Comparison of ENCODE assay signal across 10 mouse cellular contexts in genomic region chr13:72958616-72959518, GRCm38 (mm10).
DNase-seq lines count a peak whose midpoint lies in the region; ATAC-seq lines count a peak whose summit lies in the region.
"Had no signal": no experiment of that assay in that cellular context is flagged by ENCODE, and none has a peak within 500 bp of the region (broad histone marks: within the 10 kb centered on the region; RNA-seq: fewer than 3 reads in every experiment).

No protein-coding gene starts in this region.

- H3K4me1 ChIP-seq in limb, embryonic 11.5 days (ENCODE audit: control insufficient read depth, insufficient read depth, low read length) = no peaks in the 10 kb centered on the region
- peaks cover 8% of the 10 kb centered on the region for H3K4me1 ChIP-seq in limb, embryonic 10.5 days
- peaks cover 14% of the 10 kb centered on the region for H3K4me1 ChIP-seq in forebrain, embryonic 15.5 days
- no peaks in the 10 kb centered on the region for H3K4me1 ChIP-seq in stomach, embryonic 14.5 days (ENCODE audit: control insufficient read depth, insufficient read depth, low read length)
- H3K4me1 ChIP-seq: limb, embryonic 13.5 days had no signal

- peak; percentile 24 for DNase-seq in limb, embryonic 11.5 days (ENCODE audit: low spot score)
- DNase-seq in limb, embryonic 10.5 days (ENCODE audit: low spot score) = no peak
- peak; percentile 12 for DNase-seq in mesoderm, embryonic 11.5 days (ENCODE audit: low read depth, low spot score)
- no peak for DNase-seq in lung, postnatal 10 days
- DNase-seq: gastrocnemius, postnatal 36 days; right cerebral cortex, postnatal 25 days had no signal

- ATAC-seq in limb, embryonic 11.5 days (ENCODE audit: insufficient number of reproducible peaks, low FRiP score, low TSS enrichment, low read depth) = no peak
- ATAC-seq in forebrain, embryonic 15.5 days (replicated peaks) = peak; percentile 86
- ATAC-seq in stomach, embryonic 14.5 days (ENCODE audit: insufficient number of reproducible peaks, insufficient read depth, low FRiP score, low read depth) = peak; percentile 67
- no peak for ATAC-seq in monocyte, adult 5-6 weeks (replicated peaks; ENCODE audit: insufficient number of reproducible peaks, low FRiP score, low TSS enrichment, poor library complexity, severe bottlenecking)

- H3K27me3 ChIP-seq in limb, embryonic 11.5 days (ENCODE audit: control insufficient read depth, insufficient read depth, low read length) = no peaks in the 10 kb centered on the region
- peaks cover 26% of the 10 kb centered on the region for H3K27me3 ChIP-seq in limb, embryonic 10.5 days (ENCODE audit: low read depth, poor library complexity, severe bottlenecking)
- H3K27me3 ChIP-seq in forebrain, embryonic 15.5 days = no peaks in the 10 kb centered on the region
- no peaks in the 10 kb centered on the region for H3K27me3 ChIP-seq in stomach, embryonic 14.5 days (ENCODE audit: control insufficient read depth, insufficient read depth, low read length)

- H3K9ac ChIP-seq in limb, embryonic 11.5 days (ENCODE audit: low read length) = no peak overlapping the region
- 0 out of 2 replicates have a peak overlapping the region, but pooled peaks have one; percentile 8 for H3K9ac ChIP-seq in forebrain, embryonic 15.5 days (replicated peaks)
- H3K9ac ChIP-seq in stomach, embryonic 14.5 days (replicated peaks; ENCODE audit: low read depth, low read length) = no peak overlapping the region
- H3K9ac ChIP-seq: limb, embryonic 13.5 days had no signal

- 19% methylated on average over 15 of the region's 15 CpGs for WGBS in limb, embryonic 11.5 days
- 23% methylated on average over 15 of the region's 15 CpGs for WGBS in limb, embryonic 10.5 days
- 5% methylated on average over 15 of the region's 15 CpGs for WGBS in forebrain, embryonic 15.5 days
- 28% methylated on average over 15 of the region's 15 CpGs for WGBS in stomach, embryonic 14.5 days

- no peak overlapping the region for H3K4me3 ChIP-seq in limb, embryonic 11.5 days (ENCODE audit: low read depth, low read length)
- no peak overlapping the region for H3K4me3 ChIP-seq in limb, embryonic 10.5 days
- H3K4me3 ChIP-seq in forebrain, embryonic 15.5 days = no peak overlapping the region
- no peak overlapping the region for H3K4me3 ChIP-seq in stomach, embryonic 14.5 days (ENCODE audit: low read depth, low read length)
- H3K4me3 ChIP-seq: limb, embryonic 13.5 days had no signal

- no peaks in the 10 kb centered on the region for H3K36me3 ChIP-seq in limb, embryonic 11.5 days (ENCODE audit: control insufficient read depth, insufficient read depth, low read length)
- H3K36me3 ChIP-seq in limb, embryonic 10.5 days = no peaks in the 10 kb centered on the region
- no peaks in the 10 kb centered on the region for H3K36me3 ChIP-seq in forebrain, embryonic 15.5 days
- H3K36me3 ChIP-seq in stomach, embryonic 14.5 days (ENCODE audit: control insufficient read depth, insufficient read depth, low read length) = no peaks in the 10 kb centered on the region
- H3K36me3 ChIP-seq: limb, embryonic 13.5 days had no signal

- H3K27ac ChIP-seq in limb, embryonic 11.5 days (replicated peaks; ENCODE audit: low read depth, low read length) = no peak overlapping the region
- H3K27ac ChIP-seq in limb, embryonic 10.5 days = no peak overlapping the region; the same call in 1 of the 2 replicates
- no peak overlapping the region for H3K27ac ChIP-seq in forebrain, embryonic 15.5 days (replicated peaks)
- no peak overlapping the region for H3K27ac ChIP-seq in stomach, embryonic 14.5 days (ENCODE audit: low read length)
- H3K27ac ChIP-seq: limb, embryonic 13.5 days had no signal

- no peaks in the 10 kb centered on the region for H3K9me3 ChIP-seq in limb, embryonic 11.5 days (ENCODE audit: control insufficient read depth, low read length)
- no peaks in the 10 kb centered on the region for H3K9me3 ChIP-seq in limb, embryonic 10.5 days (replicated peaks)
- no peaks in the 10 kb centered on the region for H3K9me3 ChIP-seq in forebrain, embryonic 15.5 days
- no peaks in the 10 kb centered on the region for H3K9me3 ChIP-seq in stomach, embryonic 14.5 days (ENCODE audit: control insufficient read depth, low read depth, low read length)
- H3K9me3 ChIP-seq: limb, embryonic 13.5 days had no signal

- H3K4me2 ChIP-seq in limb, embryonic 11.5 days (ENCODE audit: low read depth, severe bottlenecking) = no peak overlapping the region
- H3K4me2 ChIP-seq in forebrain, embryonic 15.5 days (replicated peaks) = peak overlapping the region; percentile 26; the same call in 1 of the 2 replicates
- no peak overlapping the region for H3K4me2 ChIP-seq in stomach, embryonic 14.5 days (replicated peaks; ENCODE audit: low read depth, low read length)
- H3K4me2 ChIP-seq: limb, embryonic 13.5 days had no signal

Comparison
In these comparisons a context has a peak if more than half of its experiments do, and no peak if none do; other contexts are left out.
1. DNase-seq: peak in limb, embryonic 11.5 days (single experiment) and mesoderm, embryonic 11.5 days (single experiment); none in limb, embryonic 10.5 days (single experiment) and lung, postnatal 10 days (single experiment).
2. ATAC-seq: peak in forebrain, embryonic 15.5 days (single experiment) and stomach, embryonic 14.5 days (single experiment); none in limb, embryonic 11.5 days (single experiment) and monocyte, adult 5-6 weeks (single experiment).